ENCODE assay signal across 18 mouse cellular contexts in the genomic region with DNA sequence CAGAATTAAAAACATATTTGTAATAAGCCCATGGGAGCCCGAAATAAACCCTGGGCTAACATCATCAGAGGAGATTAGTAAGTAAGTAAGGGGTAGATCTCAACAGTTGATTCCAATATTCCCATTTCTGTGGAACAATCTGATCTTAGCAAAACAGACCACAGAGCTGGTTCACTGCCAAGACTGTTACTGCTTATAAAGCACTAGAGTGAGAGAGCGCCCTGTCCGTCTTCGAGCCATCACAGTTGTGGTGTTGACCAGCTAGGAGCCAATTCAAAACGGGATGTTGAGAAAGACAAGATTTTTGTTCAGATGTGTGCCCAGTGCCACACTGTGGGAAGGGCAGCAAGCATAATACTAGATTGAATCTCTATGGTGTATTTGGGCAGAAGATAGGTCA. TPM values are rescaled to one million over a fixed set of nuclear protein-coding genes. Genes with fewer than 3 reads are reported as not detected.
DNase-seq lines count a peak whose midpoint lies in the region; TF ChIP-seq lines count a peak whose summit lies in the region.
"Had no signal": no experiment of that assay in that cellular context is flagged by ENCODE, and none has a peak within 500 bp of the region (broad histone marks: within the 10 kb centered on the region; RNA-seq: fewer than 3 reads in every experiment).

No protein-coding gene starts in this region.

- intact Hi-C loops in heart, postnatal 10 days (cut with DNase I) = no loop called here
- intact Hi-C loops in heart, adult 2 months (cut with DNase I) = no loop called here

- H3K36me3 ChIP-seq in heart, adult 2 months (ENCODE audit: control insufficient read depth, insufficient read depth, low read length) = peaks cover 3% of the 10 kb centered on the region

- H3K27me3 ChIP-seq in cerebellum, adult 2 months (ENCODE audit: control insufficient read depth, insufficient read depth, low read length) = no peaks in the 10 kb centered on the region
- H3K27me3 ChIP-seq in heart, adult 2 months (ENCODE audit: control insufficient read depth, insufficient read depth, low read length) = no peaks in the 10 kb centered on the region
- H3K27me3 ChIP-seq: embryonic facial prominence, embryonic 12.5 days; intestine, embryonic 15.5 days had no signal

- no peak for TF ChIP-seq CTCF in cerebellum, adult 2 months (IDR thresholded peaks at IDR 0.05; ENCODE audit: borderline replicate concordance, insufficient read depth, low read depth, low read length)
- no peak for TF ChIP-seq CTCF in layer of hippocampus, adult 2 months (conservative IDR thresholded peaks at IDR 0.05)
- TF ChIP-seq CTCF in heart, adult 2 months (IDR thresholded peaks at IDR 0.05) = no peak

- 64% methylated on average over 5 of the region's 5 CpGs for WGBS in cerebellum, adult 2 months
- 78% methylated on average over 5 of the region's 5 CpGs for WGBS in heart, adult 2 months

- no peak for TF ChIP-seq POLR2A in cerebellum, adult 2 months (IDR thresholded peaks at IDR 0.05; ENCODE audit: borderline replicate concordance, insufficient read depth, low read length)
- no peak for TF ChIP-seq POLR2A in heart, adult 2 months (IDR thresholded peaks at IDR 0.05; ENCODE audit: insufficient read depth, low read depth, low read length)

- no peaks in the 10 kb centered on the region for H3K79me2 ChIP-seq in heart, adult 2 months (replicated peaks; ENCODE audit: control insufficient read depth, insufficient read depth, low read length)

- H3K27ac ChIP-seq in cerebellum, adult 2 months (ENCODE audit: insufficient read depth, low read length) = no peak overlapping the region
- peak overlapping the region; percentile 72 for H3K27ac ChIP-seq in layer of hippocampus, adult 2 months
- H3K27ac ChIP-seq in heart, adult 2 months = no peak overlapping the region
- H3K27ac ChIP-seq: embryonic facial prominence, embryonic 12.5 days; hindbrain, embryonic 14.5 days; intestine, embryonic 15.5 days; macrophage; stomach, postnatal 0 days had no signal

- H3K9ac ChIP-seq in heart, adult 2 months (ENCODE audit: low read depth, low read length) = no peak overlapping the region
- H3K9ac ChIP-seq: embryonic facial prominence, embryonic 12.5 days; forebrain, postnatal 0 days; hindbrain, embryonic 14.5 days; intestine, embryonic 15.5 days; liver, postnatal 0 days had no signal

- H3K4me1 ChIP-seq in cerebellum, adult 2 months (ENCODE audit: control insufficient read depth, insufficient read depth, low read length) = no peaks in the 10 kb centered on the region
- no peaks in the 10 kb centered on the region for H3K4me1 ChIP-seq in heart, adult 2 months (ENCODE audit: control insufficient read depth, insufficient read depth, low read length)
- H3K4me1 ChIP-seq: embryonic facial prominence, embryonic 12.5 days; intestine, embryonic 15.5 days had no signal

- peak; percentile 22 to 27 for DNase-seq in cerebellum, adult 2 months
- DNase-seq in cerebellum, adult 9-11 months = no peak
- peak; percentile 76 for DNase-seq in heart, adult 11 months
- DNase-seq in heart, postnatal 10 days = no peak
- DNase-seq in layer of hippocampus, adult 2 months (ENCODE audit: low spot score in 2 of 2) = no peak
- no peak for DNase-seq in layer of hippocampus, postnatal 10 days (ENCODE audit: low spot score in 2 of 2)
- peak; percentile 44 for DNase-seq in brain, adult 2 months (ENCODE audit: low read depth, low spot score)
- DNase-seq in heart, adult 2 months = no peak
- DNase-seq: adrenal gland, adult 8-10 months; forebrain, postnatal 0 days; liver; liver, postnatal 0 days; right cerebral cortex, postnatal 25 days had no signal

- TF ChIP-seq EP300 in heart, adult 2 months (IDR thresholded peaks at IDR 0.05; ENCODE audit: insufficient read depth, low read depth, low read length) = no peak

- no peak overlapping the region for H3K4me3 ChIP-seq in cerebellum, adult 2 months (replicated peaks; ENCODE audit: insufficient read depth, low read depth, low read length)
- no peak overlapping the region for H3K4me3 ChIP-seq in layer of hippocampus, adult 2 months
- H3K4me3 ChIP-seq in heart, adult 2 months = no peak overlapping the region
- H3K4me3 ChIP-seq: embryonic facial prominence, embryonic 12.5 days; intestine, embryonic 15.5 days had no signal

RNA-seq across cellular contexts. Expression of gene Ttc19, which starts 49.9 kb away (rescaled TPM):
- polyA plus RNA-seq in cerebellum, adult 2 months (2012; rRNA removed) = 39.8 and 40.1 TPM in 2 replicates
- 10 to 100 TPM; 35.9 to 39.5 TPM for total RNA-seq in heart, postnatal 10 days (2021)
- total RNA-seq in layer of hippocampus, adult 2 months (2021) = 10 to 100 TPM; 87.3 to 91.7 TPM
- total RNA-seq in layer of hippocampus, postnatal 10 days (2021) = 10 to 100 TPM; 73.9 to 86.6 TPM
- 10 to 100 TPM; 39.9 to 43.5 TPM for total RNA-seq in heart, adult 2 months (2021)
- polyA plus RNA-seq in heart, adult 2 months (2012; rRNA removed) = 13.7 and 24.3 TPM in 2 replicates

RNA-seq across cellular contexts. Expression of gene Zswim7, which starts 50.0 kb away (rescaled TPM):
- polyA plus RNA-seq in cerebellum, adult 2 months (2012; rRNA removed) = 24.3 and 31.8 TPM in 2 replicates
- total RNA-seq in heart, postnatal 10 days (2021) = 10 to 100 TPM; 14.8 to 15.3 TPM
- 10 to 100 TPM; 12.1 to 13.1 TPM for total RNA-seq in layer of hippocampus, adult 2 months (2021)
- total RNA-seq in layer of hippocampus, postnatal 10 days (2021) = 10 to 100 TPM; 17.6 to 17.7 TPM
- 10 to 100 TPM; 17.1 to 17.6 TPM for total RNA-seq in heart, adult 2 months (2021)
- polyA plus RNA-seq in heart, adult 2 months (2012; rRNA removed) = 22.7 and 28.7 TPM in 2 replicates

Comparison
In these comparisons a context has a peak if more than half of its experiments do, and no peak if none do; other contexts are left out.
1. DNase-seq: peak in cerebellum, adult 2 months (2 of 2), heart, adult 11 months (single experiment) and brain, adult 2 months (single experiment); none in cerebellum, adult 9-11 months (single experiment), heart, postnatal 10 days (0 of 2), layer of hippocampus, adult 2 months (0 of 2), layer of hippocampus, postnatal 10 days (0 of 2) and heart, adult 2 months (0 of 2).